Mouse (Mus musculus) right cerebral cortex, postnatal 14 days (tissue): ENCODE results near the gene Clec16a.
A peak's percentile ranks its signal among the peaks of the same experiment; 100 is the strongest.

ENCODE experiments used
- DNase-seq: peaks from one replicate; pipeline ENCODE4 v3.0.0; 2022

Gene Clec16a

DNA sequence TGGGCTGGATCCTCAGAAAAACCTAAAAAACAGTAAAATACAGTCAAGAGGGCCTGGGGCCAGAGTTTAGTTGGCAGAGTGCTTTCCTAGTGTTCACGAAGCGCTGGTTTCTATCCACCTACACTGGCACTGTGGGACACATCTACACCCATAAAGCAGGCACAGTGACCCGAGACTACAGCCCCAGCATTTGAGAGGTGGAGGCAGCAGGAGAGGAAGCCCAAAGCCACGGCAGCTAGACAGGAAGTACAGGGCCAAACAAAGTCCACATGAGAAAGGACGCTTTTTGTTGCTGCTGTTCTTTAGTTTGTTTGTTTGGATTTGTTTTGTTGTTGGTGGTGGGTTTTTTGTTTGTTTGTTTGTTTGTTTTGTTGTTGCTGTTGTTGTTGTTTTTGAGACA is 8.8 kb upstream of the Clec16a start:
- no peak for DNase-seq

DNA sequence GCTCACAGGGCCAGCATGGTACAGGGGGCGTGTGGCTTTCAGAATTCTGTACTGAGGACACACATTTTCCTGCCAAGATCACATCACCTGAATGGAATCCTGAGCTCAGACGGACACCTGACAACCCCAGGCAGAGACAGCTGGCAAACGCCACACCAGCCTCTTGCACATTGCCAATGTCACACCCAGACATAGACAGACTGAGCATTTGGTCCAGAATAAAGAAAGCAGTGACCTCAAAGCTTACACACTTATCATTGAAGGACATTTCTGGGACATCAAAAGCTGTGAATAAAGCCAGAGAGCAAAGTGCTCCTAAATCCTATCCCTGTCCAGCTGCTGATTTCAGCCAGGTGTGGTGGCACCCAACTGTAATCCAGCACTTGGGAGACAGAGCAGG is 8.2 kb upstream of the Clec16a start:
- no peak for DNase-seq

DNA sequence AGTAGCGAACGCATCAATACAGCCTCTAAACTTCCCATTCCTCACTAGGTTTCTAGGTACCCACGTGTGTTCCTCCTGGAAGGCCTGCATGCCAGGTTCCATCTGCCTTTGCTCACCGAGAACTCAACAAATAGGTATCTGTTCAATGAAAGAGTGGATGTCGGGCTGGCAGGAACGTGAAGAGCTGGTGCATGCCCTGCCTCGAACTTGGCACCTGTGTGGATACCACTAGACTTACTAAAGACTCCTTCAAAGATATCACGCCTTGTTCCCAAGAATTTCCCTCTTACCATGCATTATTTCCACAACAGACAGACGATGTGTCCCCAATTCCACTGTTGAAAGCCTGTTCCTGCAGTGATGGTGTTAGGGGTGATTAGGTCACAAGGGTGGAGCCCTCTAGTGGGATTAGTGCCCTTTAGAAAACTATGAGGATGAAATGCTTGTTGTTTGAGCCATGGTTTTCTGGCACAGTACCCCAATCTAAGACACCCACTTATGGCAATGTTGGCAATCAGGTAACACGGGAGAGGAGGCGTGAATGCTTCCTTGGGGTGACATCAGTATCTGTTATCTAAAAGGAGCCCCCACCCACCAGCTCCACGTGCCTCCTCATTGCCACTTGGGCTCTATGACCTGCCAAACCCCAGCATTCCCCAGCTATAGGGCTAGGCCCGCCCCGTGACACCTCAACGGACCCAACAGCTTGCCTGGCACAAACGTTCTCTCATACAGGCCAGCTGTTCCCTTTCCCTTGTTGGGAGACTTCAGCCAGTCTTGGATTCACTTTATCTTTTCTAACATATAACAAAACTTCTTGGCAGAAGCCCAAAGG is 4.2 kb upstream of the Clec16a start:
- DNase-seq = no peak

DNA sequence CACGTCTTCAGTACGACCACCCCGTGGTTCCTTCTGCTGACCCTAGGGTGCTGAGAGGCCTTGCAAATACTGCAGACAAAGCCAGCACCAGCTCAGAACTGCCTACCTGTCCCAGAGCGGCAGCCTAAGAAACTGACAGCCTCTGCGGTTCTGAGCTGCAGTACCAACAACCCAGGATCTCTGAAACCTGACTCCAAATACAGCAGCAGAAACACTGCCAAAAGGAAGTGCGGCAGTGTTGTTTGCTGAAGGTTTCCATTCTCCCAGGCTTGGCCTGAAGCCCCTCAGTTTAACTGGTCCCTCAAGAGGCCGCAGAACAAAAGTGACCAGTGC is 3.6 kb upstream of the Clec16a start:
- no peak for DNase-seq

DNA sequence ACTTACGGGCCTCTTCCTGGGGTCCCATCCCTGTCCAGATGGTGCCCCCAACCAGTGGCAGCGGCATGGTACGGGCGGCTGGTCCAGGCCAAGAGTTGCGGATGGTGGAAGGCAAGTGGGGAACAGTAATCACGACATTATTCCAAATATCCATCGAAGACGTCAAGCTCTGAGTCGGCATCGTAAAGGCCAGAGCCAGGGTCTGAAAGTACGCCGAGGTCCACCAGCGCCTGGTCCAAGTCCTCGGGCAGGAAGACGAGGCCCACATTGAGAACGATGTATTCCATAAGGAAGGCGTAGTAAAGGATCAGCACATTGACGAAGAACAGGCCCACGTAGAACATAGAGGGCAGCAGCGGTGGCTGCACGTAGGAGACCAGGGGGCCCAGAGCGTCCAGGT is 2.9 kb upstream of the Clec16a start:
- DNase-seq = no peak

DNA sequence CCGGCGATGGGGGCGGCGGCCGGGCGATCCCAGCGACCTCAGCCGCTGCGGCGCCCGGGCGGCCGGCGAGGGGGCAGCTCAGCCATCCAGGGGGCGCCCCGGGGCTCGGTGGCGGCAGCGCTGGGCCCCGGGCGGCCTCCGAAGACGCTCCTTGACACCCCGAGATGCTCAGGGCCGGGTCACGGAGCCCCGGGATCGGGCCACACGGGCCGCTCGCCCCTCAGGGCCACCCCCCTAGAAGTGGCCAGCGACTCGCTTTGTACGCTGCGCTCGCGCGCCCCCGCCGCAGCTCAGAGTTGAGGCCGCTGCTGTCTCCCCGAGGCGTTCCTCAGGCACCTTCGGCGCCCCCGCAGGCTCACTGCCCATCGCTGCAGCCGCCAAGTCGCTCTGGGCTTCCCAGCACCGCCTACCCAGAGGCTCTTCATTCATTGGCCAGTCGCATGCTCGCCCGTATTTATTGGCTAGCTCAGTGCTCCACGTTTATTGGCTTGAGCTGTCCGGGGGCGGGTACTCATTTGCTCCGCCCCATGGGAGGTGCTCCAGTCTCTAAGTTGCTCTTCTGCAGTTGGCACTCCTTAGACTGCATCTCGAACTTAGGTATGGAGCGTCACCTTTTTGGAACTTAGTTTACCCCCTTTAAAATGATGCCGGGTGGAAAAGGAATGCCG is 2.3 kb upstream of the Clec16a start, which contains the start of gene Dexi:
Gene Dexi, minus strand, starts transcription at position 357 of the 668 bp plus-strand sequence.
- DNase-seq = peak; percentile 92

DNA sequence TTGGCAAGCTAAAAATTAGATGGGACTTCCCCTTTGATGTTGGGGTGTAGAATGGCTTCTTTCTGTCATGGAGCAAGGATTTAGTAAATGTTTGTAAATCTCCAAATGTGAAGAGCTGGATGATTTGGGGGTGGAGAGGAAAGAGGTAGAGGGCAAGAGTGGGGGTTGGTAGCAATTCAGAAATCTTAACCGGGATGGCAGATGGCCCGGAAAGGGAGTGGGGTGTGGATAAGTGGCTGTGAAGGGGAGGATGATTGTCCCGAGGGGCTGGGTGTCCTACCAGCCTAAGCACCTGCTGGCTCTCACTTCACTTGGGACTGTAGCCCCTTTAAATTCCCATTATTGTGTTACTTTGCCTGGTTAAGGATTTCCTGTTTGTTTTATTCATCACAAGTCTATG is 1.7 kb downstream of the Clec16a start:
- DNase-seq = no peak

DNA sequence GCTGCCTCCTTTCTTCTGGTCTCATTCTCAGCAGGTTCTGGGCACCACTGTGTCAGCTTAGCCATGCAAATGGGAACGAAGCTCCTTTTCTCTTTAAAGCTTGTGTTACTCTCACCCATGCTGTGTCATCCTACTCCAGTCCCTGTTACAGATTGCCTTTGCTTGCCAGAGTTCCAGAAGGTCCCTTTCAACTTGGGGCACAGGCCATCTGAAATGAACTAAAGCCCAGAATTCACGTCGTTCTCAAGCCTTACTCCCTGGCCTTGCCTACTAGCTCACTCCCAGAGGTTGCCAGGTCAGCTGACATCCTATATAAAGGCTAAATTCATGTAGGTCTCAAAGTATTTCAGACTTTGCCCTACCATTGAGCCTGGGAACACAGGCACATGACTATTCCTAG is 3.8 kb downstream of the Clec16a start:
- DNase-seq = no peak

DNA sequence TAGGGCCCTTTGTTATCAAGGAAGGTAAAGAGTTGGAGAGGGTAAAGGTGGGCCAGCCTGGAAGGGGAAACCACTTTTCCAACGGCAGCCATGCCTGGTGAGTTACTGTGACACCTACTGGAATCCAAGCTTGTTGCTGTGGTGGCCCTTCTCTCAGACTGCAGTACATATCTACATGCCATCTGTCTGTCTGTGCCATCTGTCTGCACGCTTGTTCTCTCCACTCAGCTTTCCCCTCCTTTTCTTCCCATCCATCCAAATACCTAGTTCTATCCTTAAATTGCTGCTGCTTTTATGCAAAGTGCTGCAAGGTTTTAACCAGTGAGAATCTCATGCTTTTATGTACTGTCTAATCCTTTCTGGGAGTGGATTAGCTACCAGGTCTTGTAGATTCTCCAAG is 4.5 kb downstream of the Clec16a start:
- no peak for DNase-seq

DNA sequence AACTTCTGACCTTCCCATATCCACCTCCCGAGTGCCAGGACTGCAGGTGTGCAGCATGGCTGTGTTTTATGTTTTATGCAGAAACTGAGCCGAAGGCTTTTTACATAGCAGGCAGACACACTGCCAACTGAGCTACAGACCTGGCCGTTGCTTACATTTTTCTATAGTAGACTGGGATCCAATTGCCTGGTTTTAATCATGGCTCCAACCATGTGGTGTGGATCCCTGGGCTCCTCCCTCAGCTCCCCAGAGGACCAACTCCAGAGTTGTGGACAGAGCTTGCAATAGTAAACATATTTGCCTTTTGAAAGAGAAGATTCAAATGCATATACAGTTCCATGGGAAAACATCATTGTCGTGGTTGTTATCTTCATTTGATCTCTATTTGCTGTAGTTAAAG is 6.5 kb downstream of the Clec16a start:
- DNase-seq = no peak

DNA sequence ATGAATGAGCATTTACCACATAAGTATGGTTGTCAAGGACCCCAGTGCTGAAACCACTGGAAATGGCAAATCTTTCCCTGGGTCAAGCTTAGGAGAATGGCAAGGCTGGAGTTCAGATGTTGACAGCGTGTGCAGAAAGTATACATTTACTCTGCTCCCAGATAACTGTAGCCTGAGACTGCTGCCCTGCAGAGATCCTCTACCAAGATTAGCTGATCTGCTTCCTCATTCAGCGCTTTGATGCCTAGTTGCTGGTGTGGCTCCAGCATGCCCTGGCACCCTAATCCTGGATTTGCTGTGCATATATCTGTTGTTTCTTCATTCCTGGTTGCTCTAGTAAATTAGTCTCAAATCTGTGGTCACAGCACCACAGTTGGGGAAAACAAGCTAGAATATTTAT is 8.7 kb downstream of the Clec16a start:
- DNase-seq = no peak

DNA sequence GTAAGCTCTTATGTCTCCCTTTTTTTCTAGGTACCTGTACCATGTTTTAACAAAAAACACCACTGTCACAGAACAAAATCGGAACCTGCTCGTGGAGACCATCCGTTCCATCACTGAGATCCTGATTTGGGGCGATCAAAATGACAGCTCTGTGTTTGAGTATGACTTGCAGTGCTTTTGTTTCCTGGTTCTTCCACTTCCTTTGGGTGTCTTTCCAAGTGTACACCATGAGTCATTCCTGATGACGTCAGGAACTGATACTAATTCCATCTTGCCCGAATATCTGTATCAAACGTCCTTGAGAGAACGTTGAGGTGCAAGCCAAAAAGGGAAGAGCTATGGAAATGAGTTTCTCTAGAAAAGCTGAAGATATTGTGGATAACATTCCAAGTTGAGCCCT is 14.9 kb downstream of the Clec16a start:
- DNase-seq = no peak

DNA sequence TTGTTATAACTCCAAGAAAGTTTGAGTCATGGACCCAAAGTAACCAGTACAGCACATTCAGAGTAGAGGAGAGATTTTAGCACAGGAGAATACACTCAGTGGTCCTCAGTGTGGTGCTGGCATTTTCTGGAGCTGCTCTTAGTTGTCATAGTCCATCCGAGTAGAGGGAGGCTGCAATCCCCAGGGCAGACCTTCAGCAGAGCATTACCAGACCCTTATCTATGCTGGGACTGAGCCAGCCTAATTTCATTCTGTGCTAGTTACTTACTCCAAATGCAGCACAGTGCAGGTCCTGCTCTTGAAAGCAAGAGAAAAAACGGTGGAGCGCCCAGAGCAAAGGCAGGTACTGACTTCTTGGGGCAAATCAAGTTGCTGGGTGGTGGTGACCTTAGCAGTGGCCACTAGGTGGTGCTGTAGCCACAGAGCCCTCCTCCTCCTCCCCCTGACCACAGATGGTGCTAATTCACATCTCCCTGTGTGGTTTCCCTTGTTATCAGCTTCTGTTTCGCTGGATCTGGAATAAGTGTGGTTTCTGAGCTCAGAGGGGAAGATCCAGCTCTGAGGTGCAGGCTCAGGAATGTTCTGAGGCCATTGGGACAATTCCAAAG is 20.2 kb downstream of the Clec16a start:
- DNase-seq = peak; percentile 72

DNA sequence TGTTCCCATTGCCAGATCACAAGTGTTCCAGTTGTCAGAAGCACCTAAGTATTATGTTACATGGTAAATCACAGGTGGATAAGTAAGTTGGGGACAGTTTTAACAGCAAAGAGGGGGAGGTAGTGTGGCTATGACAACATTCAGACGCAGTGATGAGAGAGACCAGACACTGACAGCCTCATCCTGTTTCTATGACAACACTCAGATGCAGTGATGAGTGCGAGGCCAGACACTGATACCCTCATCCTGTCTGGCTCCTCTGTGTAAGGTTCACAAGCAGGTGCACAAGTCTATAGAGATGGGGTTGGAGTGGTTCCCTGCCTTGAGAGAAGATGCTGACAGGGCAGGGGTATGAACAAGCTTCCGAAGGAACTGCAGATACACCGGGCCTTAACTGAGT is 22.0 kb downstream of the Clec16a start:
- DNase-seq = no peak

DNA sequence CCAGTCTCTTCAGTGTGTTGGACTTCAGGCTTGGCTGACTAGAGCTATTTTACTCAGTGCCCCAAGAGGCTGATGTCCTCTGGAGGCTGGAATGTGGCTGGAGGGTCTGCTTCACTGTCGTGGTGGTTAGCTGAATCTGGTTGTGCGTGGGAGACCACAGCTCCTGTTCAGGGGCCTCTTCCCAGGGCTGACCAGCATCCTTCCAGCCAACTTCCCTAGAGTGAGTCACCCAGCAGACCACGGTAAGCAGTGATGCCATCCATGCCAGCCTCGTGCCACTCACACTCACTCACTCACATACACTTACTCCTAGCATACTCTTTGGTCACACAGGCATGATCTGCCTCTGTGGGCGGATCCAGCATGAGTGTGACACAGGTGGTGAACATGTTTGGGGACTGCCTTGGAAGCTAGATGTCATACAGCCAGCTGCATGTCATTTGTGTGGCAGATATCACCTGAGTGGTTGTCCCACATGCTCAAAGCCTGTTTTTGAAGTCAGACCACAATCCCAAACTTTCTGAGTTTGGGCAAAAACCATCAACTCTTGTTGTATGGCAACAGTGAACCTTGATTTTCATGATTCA is 24.8 kb downstream of the Clec16a start:
- DNase-seq = no peak

DNA sequence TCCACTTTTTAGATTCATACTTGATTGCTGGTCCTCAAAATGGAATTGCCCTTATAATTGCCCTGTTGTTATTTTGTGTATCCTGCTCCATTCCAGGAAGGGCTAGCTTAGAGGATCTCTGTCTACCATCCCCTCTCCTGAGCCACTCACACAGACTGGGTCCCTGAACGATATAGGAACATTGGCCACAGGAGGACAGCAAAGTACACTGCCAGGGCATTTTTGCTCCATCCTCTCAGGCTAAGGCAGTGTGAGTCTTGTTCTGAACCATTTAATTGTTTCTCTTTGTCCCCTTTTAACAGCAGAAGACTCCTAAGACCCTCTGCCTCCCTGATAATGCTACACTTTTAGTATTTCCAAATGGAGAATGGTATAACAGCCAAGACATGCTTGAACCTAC is 25.6 kb downstream of the Clec16a start:
- DNase-seq = peak; percentile 76

DNA sequence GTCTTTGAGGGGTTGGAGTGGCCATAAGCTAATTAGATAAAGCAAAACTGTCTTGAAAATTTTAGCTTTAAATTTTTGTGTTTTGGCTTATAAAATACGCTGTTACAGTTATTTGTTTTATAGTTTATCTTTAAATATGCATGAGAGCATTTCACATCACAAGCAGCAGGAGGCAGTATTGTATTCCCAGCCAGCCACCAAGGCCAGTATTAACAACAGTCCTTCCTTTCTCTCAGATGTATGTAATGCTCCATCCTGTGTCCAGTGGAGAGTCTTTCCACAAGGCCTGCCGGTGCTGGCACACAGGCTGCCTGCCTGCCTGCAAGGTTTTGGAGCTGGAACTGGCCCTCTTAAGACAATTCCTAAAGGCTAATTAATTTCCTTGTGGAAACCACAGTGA is 26.7 kb downstream of the Clec16a start:
- DNase-seq = no peak

DNA sequence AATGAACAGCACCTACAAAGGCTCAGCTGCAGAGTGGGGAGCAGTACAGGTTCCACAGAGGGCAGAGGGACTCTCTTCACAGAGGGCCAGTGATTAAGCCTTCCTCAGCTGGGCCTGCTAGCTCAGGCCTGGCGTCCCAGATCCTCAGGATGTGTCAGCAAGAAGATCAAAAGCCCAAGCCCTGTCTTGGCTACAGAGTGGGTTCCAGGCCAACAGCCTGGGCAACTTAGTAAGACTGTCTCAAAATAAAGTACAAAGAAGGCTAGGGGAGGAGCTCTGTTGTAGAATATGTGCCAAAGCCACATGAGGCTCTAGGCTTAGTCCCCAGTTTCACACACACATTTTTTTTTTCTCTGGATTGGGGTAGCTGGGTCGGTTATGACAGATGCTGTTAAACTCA is 29.8 kb downstream of the Clec16a start:
- DNase-seq = no peak

DNA sequence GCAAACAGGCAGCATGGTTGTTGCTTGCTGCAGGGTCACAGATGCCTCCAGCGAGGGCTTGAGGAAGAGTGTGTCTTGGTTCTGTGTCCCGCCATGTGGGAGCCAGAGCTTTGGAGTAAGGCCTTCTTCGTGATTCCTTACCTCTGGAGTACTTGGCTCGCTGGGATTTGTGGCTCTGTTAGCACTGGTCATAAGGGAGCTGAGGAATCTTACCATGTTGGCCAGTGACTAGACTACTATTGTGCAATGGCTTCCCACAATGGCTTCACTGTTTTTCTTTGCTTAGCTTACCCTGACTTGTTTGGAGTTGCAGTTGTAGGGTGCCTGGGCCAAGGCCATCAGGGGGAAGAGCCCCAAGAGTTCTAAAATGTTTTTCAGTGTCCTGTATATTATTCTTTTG is 30.8 kb downstream of the Clec16a start:
- DNase-seq = no peak

DNA sequence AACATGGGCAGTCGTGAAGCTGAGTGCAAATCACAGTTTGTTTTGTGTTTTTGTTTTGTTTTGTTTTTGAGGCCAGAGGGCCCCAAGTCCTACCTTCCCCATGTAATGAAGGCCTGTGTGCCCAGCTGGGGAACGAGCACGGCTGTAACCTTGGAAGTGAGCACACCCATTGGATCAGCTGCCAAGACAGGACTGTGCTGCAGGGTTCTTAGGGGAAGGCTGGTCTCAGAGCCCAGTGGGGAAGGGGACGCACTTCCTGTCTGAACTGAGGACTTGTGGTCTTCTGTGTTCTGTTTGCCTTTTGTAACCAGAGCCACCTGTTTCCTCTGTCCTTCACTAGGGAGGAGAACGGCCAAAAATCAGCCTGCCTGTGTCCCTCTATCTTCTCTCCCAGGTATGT is 32.4 kb downstream of the Clec16a start:
- DNase-seq = no peak

DNA sequence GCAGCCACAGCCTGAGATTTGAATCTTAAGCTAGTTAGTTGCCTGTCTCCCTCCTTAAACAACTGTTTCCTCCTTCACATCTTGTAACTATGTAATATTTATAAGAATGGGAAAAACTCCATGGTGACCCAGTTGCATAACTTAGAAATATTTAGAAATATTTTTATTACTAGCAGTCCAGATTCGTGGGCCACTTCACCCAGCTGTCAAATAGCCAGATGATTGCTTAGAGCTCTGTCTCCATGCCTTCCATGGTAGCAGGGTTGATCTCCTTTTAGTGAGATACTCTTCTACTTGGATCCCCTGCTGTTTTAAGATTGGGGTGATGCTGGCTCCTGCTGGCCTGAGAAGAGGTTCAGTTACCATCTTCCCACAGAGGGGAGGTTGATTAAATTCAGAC is 33.2 kb downstream of the Clec16a start:
- DNase-seq = no peak

DNA sequence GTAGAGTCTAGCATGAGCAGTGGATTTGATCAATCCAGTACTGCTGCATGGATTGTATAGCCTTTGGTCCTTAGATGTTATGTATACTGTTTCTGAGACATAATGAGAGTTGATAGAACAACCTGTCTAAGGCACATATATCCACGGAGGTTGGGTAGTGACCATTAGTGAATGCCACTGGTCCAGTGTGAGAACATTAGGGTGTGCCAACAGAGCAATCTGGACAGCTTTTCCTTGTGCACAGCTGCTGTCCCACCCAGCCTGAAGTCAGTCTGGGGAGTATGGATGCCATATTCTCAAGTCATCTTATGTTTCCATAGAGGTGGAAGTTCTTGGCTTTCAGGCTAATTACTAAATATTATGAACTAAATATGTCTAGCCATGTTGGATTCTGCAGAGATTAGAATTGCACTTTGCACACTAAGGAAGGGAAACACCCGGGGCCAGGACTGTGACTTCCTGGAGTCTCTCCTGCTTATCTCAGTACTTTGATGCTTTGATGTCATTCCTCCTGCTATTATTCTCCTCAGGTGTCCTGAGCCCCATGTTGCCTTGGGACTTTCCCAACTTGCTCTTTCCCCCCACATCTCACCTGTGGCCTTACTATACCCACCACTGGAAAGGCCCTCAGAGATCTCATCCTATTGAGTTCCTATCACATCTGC is 36.2 kb downstream of the Clec16a start:
- no peak for DNase-seq

DNA sequence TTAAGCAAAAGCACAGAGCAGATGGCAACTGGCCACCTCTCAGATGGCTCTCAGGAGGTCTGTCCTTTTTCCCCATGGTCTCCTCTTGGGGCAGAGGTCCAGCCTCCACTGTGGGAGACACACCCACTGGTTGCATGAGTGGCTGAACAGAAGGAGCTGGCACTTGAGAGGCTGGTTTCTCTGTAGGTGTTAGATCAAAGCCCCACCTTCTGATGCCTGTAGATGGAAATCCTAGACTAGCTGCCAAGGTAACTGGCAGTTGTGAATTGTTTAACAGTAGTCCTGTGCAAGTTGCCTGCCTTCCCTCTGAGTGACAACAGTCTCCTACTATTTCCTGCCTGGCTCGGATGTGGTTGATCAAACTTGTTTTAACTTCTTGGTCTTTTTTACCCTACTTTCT is 40.0 kb downstream of the Clec16a start:
- no peak for DNase-seq
